Mouse (Mus musculus) 3T3-L1 (cell line): ENCODE data around the gene Acot7.

Experiments used
- DNase-seq: peaks from one replicate; pipeline ENCODE4 v3.0.0-alpha.2; 2015; ENCODE audit warnings: low read depth, low spot score

Gene Acot7

GRCm38 (mm10) chr4:152273191-152273590 lies 95.3 kb downstream of the Acot7 start:
- no peak for DNase-seq

- peak; percentile 81 for DNase-seq
Observed at GRCm38 (mm10) chr4:152273621-152274236, 95.8 kb downstream of the Acot7 start, which contains the start of gene Gpr153. Gpr153 (plus strand) TSS chr4:152274232.

DNA sequence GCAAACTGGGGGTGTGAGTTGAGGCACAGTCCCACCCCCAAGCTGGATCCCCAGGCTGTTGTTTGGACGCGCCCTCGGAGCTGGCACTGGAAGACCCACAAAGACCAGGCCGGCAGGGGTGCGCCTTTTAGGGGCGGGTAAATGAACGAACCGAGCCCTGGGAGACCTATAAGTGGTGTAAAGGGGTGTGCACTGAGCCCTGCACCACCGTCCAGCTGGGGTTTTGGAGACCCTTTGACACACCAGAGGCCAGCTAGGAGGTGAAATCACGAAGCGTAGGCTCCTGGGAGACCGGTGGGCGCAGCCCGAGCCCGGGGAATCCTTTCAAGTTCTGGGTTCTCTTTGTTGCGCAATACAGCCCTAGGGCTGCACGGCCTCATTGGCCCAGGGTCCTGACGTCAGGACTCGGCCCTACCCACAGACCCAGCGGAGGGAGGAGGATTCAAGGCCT lies 96.8 kb downstream of the Acot7 start:
- peak; percentile 71 for DNase-seq

DNA sequence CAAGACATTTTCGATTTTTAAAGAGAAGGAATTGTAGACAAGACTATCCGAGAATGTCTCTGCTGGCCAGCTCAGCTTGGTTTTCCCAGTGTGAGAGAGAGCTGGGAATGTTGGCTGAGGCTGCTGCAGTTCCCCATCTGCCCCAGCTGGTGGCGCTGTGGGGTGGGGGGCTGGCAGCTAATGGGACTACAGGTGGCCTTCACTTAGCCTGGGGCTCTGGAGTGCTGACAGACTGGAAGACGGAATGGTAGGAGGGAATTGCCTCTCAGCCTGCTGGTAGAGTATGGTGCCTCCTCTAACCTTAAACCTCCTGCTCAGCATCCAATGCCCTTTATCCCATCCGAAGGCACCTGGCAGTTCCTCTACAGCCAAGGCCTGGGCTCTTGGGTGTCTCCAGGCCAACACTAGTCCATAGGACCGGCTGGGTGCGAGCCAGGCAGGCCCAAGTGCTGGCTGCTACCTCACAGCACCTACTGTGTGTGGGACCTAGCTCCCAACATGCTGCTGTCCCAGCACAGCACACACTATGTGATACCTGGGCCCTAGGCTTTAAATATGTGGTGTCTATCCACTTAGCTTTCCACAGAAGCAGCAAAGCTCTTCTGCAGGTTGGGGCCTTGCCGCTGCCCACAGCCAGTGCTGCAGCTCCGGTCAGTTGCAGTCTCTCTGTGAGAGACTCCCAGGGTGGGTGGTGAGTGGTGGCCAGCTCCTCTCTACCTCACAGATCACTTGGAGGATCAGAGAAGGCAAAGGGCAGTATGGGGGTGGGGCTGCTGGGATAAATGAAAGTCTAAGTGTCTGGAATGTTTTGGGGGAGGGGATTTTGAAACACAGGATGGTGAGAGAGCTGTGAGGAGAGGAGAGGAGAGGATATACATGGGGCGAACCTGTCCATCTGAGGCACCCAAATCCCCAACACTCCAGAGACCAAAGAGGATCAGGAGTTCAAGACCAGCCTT lies 98.7 kb downstream of the Acot7 start:
- peak; percentile 38 for DNase-seq

GRCm38 (mm10) chr4:152277916-152278315 lies 100.0 kb downstream of the Acot7 start:
- no peak for DNase-seq

GRCm38 (mm10) chr4:152278986-152279385 lies 101.1 kb downstream of the Acot7 start:
- no peak for DNase-seq

DNA sequence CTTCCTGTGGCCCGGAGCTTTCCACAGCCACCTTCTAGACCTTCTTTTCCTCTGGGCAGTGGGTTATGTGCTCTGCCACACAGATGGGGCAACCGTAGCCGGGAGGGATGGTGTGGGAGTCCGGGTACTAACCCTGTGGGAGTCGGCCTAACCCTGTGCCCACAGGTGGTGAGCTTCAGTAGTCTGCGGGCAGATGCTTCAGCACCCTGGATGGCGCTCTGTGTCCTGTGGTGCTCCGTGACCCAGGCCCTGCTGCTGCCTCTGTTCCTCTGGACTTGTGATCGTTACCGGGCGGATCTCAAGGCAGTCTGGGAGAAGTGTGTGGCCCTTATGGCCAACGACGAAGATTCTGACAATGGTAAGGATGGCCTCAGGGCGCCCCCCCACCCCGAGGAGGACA lies 103.7 kb downstream of the Acot7 start:
- no peak for DNase-seq

- DNase-seq: no peak
Observed at GRCm38 (mm10) chr4:152282721-152283120, 104.8 kb downstream of the Acot7 start.

DNA sequence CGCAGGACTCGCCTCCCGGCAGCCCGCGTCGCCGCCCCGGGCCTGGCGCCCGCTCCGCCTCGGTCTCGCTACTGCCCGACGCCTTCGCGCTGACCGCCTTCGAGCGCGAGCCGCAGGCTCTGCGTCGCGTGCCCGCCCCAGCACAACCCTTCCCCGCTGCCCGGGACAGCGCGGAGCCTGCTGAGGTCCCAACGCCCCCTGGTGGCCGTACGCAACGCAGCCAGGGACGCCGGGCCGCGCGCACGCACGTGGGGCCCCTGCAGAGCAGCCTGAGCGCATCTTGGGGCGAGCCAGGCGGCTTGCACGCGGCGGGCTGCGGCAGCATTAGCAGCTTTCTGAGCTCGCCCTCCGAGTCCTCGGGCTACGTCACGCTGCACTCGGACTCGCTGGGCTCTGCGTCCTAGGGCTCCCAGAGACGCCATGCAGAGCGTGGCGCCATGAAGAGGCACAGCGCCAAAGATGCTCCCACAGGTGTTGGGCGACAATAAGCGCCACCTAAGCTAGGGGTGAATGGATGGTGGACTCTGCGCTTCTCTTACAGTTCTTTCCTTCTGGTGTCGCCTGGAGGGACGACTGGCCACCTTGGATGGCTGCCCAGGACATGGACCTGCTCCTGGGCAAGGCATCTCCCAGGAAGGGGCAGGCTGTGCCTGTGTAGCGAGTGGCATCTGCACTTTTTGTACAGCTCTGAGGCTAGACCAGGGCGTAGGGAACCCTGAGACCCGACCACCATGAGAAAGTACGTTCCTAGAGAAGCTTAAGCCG lies 105.4 kb downstream of the Acot7 start:
- DNase-seq: no peak

- peak; percentile 82 for DNase-seq
Observed at GRCm38 (mm10) chr4:152285505-152285904, 107.6 kb downstream of the Acot7 start.

GRCm38 (mm10) chr4:152286183-152286582 lies 108.2 kb downstream of the Acot7 start:
- no peak for DNase-seq

GRCm38 (mm10) chr4:152286887-152287286 lies 109.0 kb downstream of the Acot7 start:
- peak; percentile 34 for DNase-seq

DNA sequence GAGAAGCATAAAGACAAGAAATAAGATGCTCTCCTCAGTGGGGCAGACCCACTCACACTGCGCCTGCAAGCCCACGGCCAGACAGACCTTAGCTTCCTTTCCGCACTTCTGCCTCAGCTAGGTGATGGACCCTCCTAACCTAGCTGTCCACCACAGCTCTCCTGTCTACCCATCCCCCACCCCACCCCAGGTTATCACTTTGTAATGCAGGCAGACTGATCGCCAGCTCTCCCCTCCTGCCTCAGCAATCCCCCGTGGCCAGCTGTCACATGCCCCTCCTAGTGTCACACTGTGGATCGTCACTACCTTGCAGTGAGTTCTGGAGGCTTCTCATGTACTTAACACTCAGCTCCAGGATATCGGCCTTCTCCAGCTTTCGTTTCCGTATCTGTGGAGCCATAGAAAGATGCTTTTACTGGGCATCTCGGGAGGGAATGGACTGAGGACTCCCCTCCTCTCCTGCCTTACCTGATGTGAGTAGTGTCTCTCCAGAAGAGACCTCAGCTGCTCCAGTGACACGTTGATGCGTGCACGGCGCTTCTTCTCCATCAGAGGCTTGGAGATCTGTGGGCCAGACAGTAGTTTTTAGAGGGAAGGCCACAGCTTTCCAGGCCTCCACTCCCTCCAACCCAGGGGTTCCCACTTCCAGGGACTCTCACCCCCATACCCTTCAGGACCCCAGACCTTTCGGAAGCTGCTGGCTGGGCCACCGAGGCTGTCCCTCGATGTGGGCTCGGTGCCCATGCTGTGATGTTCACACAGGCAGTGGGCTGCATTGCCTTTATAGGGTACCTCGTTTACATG lies 109.6 kb downstream of the Acot7 start:
- DNase-seq: no peak

DNA sequence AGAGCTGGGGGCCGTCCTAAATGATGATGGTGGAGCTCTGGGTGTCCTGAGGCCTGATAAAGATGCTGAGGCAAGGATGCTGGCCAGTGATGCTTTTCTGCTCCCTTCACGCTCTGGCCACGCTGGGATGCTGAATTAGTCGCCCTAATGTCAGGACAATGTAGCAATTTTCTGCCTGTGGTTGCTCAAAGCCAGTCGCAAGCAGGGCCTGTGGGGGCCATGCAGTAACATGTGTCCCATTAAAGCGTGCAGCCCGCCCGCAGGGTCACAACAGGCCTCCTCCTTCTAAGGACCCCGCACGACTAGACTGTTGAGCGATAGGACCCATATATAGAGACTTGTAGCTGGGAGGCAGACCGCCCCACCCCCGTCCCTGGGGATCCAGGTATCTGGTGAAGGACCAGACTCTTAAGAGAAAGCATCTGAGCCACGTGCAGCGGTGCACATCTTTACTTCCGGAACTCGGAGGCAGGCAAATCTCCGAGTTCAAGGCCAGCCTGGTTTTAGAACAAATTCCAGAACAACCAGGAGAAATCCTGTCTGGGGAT lies 110.5 kb downstream of the Acot7 start:
- no peak for DNase-seq

DNA sequence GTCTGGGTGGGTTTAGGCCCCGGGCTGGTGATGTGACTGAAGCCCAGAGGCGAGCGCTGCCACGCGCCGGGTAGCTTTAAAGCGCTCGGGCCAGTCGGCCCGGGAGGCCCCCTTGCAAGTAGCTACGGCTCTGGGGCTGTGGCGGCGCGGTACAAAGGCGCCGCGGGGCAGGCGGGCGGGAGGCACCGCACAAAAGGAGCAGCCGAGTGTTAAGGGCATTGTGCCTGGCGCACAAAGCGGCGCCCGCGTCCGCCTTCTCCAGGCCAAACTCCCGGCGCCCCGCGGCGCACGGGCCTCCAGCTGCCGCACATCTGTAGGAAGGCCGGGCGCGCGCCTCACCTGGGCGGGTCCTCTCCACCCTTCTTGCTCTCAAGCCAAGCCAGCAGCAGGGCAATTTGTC lies 112.5 kb downstream of the Acot7 start:
- no peak for DNase-seq

GRCm38 (mm10) chr4:152290991-152291390 lies 113.1 kb downstream of the Acot7 start:
- DNase-seq: no peak

DNA sequence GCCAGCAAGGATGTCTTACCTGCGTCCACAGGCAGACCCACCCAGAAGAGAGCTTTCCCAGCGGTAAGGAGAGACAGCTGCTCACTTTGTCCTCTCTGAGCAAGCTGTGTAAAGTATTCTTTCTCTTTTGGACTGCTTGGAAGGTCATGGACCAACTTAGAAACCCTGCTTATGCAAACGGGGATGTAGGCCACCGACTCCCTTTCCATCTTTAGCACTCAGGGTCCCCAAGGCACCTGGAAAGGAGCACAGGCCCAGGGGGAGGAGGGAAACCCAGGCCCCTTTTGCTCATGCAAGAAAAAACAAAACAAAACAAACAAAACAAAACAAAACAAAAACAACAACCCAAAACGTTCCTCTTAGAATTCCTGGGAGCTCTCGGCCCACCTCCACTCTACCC lies 113.6 kb downstream of the Acot7 start, which contains the start of gene Hes3:
Gene Hes3 (minus strand): TSS at position 101 of the 400 bp plus-strand sequence.
- no peak for DNase-seq

GRCm38 (mm10) chr4:152292102-152292765 lies 114.3 kb downstream of the Acot7 start:
- peak; percentile 36 for DNase-seq

- DNase-seq: peak; percentile 29
Observed at GRCm38 (mm10) chr4:152294188-152294929, 116.4 kb downstream of the Acot7 start.
